Comparison of ENCODE assay signal across 11 mouse cellular contexts in genomic region chr16:84117556-84117955, GRCm38 (mm10).
"Had no signal": no experiment of that assay in that cellular context is flagged by ENCODE, and none has a peak within 500 bp of the region (broad histone marks: within the 10 kb centered on the region; RNA-seq: fewer than 3 reads in every experiment).

No protein-coding gene starts in this region.

- H3K9ac ChIP-seq: intestine, embryonic 15.5 days; limb, embryonic 13.5 days; liver, embryonic 14.5 days; midbrain, embryonic 13.5 days; neural tube, embryonic 12.5 days had no signal

- H3K4me1 ChIP-seq: intestine, embryonic 15.5 days; limb, embryonic 13.5 days; midbrain, embryonic 13.5 days; neural tube, embryonic 12.5 days had no signal

- DNase-seq: kidney, adult 18-20 months; kidney, postnatal 10 days; lung, adult 18-20 months; lung, postnatal 36 days; thymus, postnatal 4 days had no signal

- H3K4me3 ChIP-seq: intestine, embryonic 15.5 days; limb, embryonic 13.5 days; midbrain, embryonic 13.5 days; myocyte; neural tube, embryonic 12.5 days had no signal

- ATAC-seq: intestine, embryonic 15.5 days; midbrain, embryonic 13.5 days had no signal

- H3K36me3 ChIP-seq: intestine, embryonic 15.5 days; limb, embryonic 13.5 days; midbrain, embryonic 13.5 days; neural tube, embryonic 12.5 days had no signal

- H3K4me2 ChIP-seq: intestine, embryonic 15.5 days; limb, embryonic 13.5 days; midbrain, embryonic 13.5 days; neural tube, embryonic 12.5 days had no signal

- H3K27ac ChIP-seq: intestine, embryonic 15.5 days; limb, embryonic 13.5 days; liver, embryonic 14.5 days; midbrain, embryonic 13.5 days; neural tube, embryonic 12.5 days had no signal

- H3K9me3 ChIP-seq: intestine, embryonic 15.5 days; limb, embryonic 13.5 days; midbrain, embryonic 13.5 days; neural tube, embryonic 12.5 days had no signal

- H3K27me3 ChIP-seq: intestine, embryonic 15.5 days; limb, embryonic 13.5 days; midbrain, embryonic 13.5 days; neural tube, embryonic 12.5 days had no signal
